ENCODE assay signal across 10 mouse cellular contexts in the genomic region with DNA sequence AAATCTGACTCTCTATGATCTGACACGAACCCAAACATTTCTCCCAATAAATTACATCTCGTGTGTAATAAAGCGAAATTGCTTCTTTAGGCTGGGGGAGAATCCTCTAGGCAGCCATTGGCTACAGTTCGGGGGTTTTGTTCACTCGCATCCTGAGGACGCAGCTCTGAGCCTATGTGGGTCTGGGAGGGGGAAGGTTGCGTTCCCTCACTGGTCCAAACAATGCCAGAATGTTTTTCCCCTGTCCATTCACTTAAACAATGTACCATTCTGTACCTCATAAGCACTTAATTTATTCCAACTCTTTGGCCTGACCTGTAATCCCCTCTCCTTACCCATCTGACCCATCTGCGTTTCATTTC.
DNase-seq lines count a peak whose midpoint lies in the region; ATAC-seq lines count a peak whose summit lies in the region.
"Had no signal": no experiment of that assay in that cellular context is flagged by ENCODE, and none has a peak within 500 bp of the region (broad histone marks: within the 10 kb centered on the region; RNA-seq: fewer than 3 reads in every experiment).

No protein-coding gene starts in this region.

- peaks cover 8 to 14% of the 10 kb centered on the region in 2 experiments for H3K4me1 ChIP-seq in heart, embryonic 14.5 days (ENCODE audit: control insufficient read depth in 2 of 2, insufficient read depth in 2 of 2, low read length in 2 of 2)
- peaks cover 25% of the 10 kb centered on the region for H3K4me1 ChIP-seq in embryonic facial prominence, embryonic 13.5 days
- peaks cover 24% of the 10 kb centered on the region; the same call in 1 of the 2 replicates for H3K4me1 ChIP-seq in hindbrain, embryonic 13.5 days (replicated peaks)
- H3K4me1 ChIP-seq in midbrain, embryonic 14.5 days (ENCODE audit: control insufficient read depth, insufficient read depth, low read length) = no peaks in the 10 kb centered on the region; the same call in 1 of the 2 replicates

- H3K9me3 ChIP-seq in heart, embryonic 14.5 days (ENCODE audit: control insufficient read depth, low read length) = no peaks in the 10 kb centered on the region
- no peaks in the 10 kb centered on the region for H3K9me3 ChIP-seq in embryonic facial prominence, embryonic 13.5 days
- H3K9me3 ChIP-seq in hindbrain, embryonic 13.5 days = no peaks in the 10 kb centered on the region
- no peaks in the 10 kb centered on the region for H3K9me3 ChIP-seq in midbrain, embryonic 14.5 days (ENCODE audit: control insufficient read depth, low read length)

- no peaks in the 10 kb centered on the region for H3K27me3 ChIP-seq in heart, embryonic 14.5 days (ENCODE audit: control insufficient read depth, insufficient read depth, low read length)
- H3K27me3 ChIP-seq in embryonic facial prominence, embryonic 13.5 days = no peaks in the 10 kb centered on the region
- H3K27me3 ChIP-seq in hindbrain, embryonic 13.5 days = no peaks in the 10 kb centered on the region
- no peaks in the 10 kb centered on the region for H3K27me3 ChIP-seq in midbrain, embryonic 14.5 days (ENCODE audit: control insufficient read depth, insufficient read depth, low read length)

- intact Hi-C loops in heart, postnatal 25 days (cut with DNase I) = no loop called here

- H3K9ac ChIP-seq in heart, embryonic 14.5 days (ENCODE audit: low read length) = no peak overlapping the region
- H3K9ac ChIP-seq in embryonic facial prominence, embryonic 13.5 days = no peak overlapping the region
- H3K9ac ChIP-seq in hindbrain, embryonic 13.5 days = no peak overlapping the region
- no peak overlapping the region for H3K9ac ChIP-seq in midbrain, embryonic 14.5 days (replicated peaks; ENCODE audit: low read length)
- H3K9ac ChIP-seq: lung, embryonic 14.5 days had no signal

- no peaks in the 10 kb centered on the region for H3K36me3 ChIP-seq in heart, embryonic 14.5 days (ENCODE audit: control insufficient read depth, insufficient read depth, low read length)
- H3K36me3 ChIP-seq in embryonic facial prominence, embryonic 13.5 days = no peaks in the 10 kb centered on the region
- H3K36me3 ChIP-seq in hindbrain, embryonic 13.5 days = no peaks in the 10 kb centered on the region
- H3K36me3 ChIP-seq in midbrain, embryonic 14.5 days (ENCODE audit: control insufficient read depth, insufficient read depth, low read length) = no peaks in the 10 kb centered on the region

- no peak for DNase-seq in heart, postnatal 25 days (ENCODE audit: low spot score)
- no peak for DNase-seq in midbrain, embryonic 14.5 days
- DNase-seq in right cerebral cortex, postnatal 25 days = no peak
- DNase-seq in kidney, adult 8-10 months = no peak
- no peak for DNase-seq in layer of hippocampus, postnatal 36 days
- DNase-seq: gastrocnemius, postnatal 25 days had no signal

- ATAC-seq in heart, embryonic 14.5 days (ENCODE audit: insufficient number of reproducible peaks, insufficient read depth, low FRiP score, low read depth) = no peak
- no peak for ATAC-seq in embryonic facial prominence, embryonic 13.5 days (ENCODE audit: insufficient number of reproducible peaks, insufficient read depth, low FRiP score, low TSS enrichment, low read depth)
- ATAC-seq in hindbrain, embryonic 13.5 days (ENCODE audit: low FRiP score) = peak; percentile 71
- ATAC-seq in midbrain, embryonic 14.5 days (ENCODE audit: low FRiP score, low TSS enrichment) = no peak; the same call in 1 of the 2 replicates

- no peak overlapping the region for H3K4me3 ChIP-seq in heart, embryonic 14.5 days (ENCODE audit: control insufficient read depth in 1 of 2, insufficient read depth in 1 of 2, low read depth in 1 of 2, low read length in 2 of 2)
- no peak overlapping the region for H3K4me3 ChIP-seq in embryonic facial prominence, embryonic 13.5 days
- H3K4me3 ChIP-seq in hindbrain, embryonic 13.5 days = no peak overlapping the region
- no peak overlapping the region for H3K4me3 ChIP-seq in midbrain, embryonic 14.5 days (replicated peaks; ENCODE audit: low read depth, low read length)

- H3K4me2 ChIP-seq in heart, embryonic 14.5 days (ENCODE audit: low read length) = no peak overlapping the region
- H3K4me2 ChIP-seq in embryonic facial prominence, embryonic 13.5 days = peak overlapping the region; percentile 24; the same call in 1 of the 2 replicates
- H3K4me2 ChIP-seq in hindbrain, embryonic 13.5 days = no peak overlapping the region
- H3K4me2 ChIP-seq in midbrain, embryonic 14.5 days (ENCODE audit: low read length) = no peak overlapping the region
- H3K4me2 ChIP-seq: lung, embryonic 14.5 days had no signal

- peak overlapping the region; percentile 18 to 34; a peak in 2 of 4 replicates for H3K27ac ChIP-seq in heart, embryonic 14.5 days (replicated peaks in 1 of 2; ENCODE audit: control insufficient read depth in 1 of 2, insufficient read depth in 1 of 2, low read depth in 2 of 2, low read length in 2 of 2)
- H3K27ac ChIP-seq in embryonic facial prominence, embryonic 13.5 days = peak overlapping the region; percentile 66
- H3K27ac ChIP-seq in hindbrain, embryonic 13.5 days = peak overlapping the region; percentile 77
- peak overlapping the region; percentile 65; the same call in 1 of the 2 replicates for H3K27ac ChIP-seq in midbrain, embryonic 14.5 days (replicated peaks; ENCODE audit: low read depth, low read length)

- 94% methylated on average over 8 of the region's 8 CpGs for WGBS in heart, embryonic 14.5 days
- 40% methylated on average over 8 of the region's 8 CpGs for WGBS in embryonic facial prominence, embryonic 13.5 days
- 55% methylated on average over 8 of the region's 8 CpGs for WGBS in hindbrain, embryonic 13.5 days
- 60% methylated on average over 8 of the region's 8 CpGs for WGBS in midbrain, embryonic 14.5 days

Comparison
In these comparisons a context has a peak if more than half of its experiments do, and no peak if none do; other contexts are left out.
1. H3K27ac ChIP-seq: peak in every context shown above with its lines; median percentile 77 in hindbrain, embryonic 13.5 days; 66 in embryonic facial prominence, embryonic 13.5 days; 65 in midbrain, embryonic 14.5 days; 26 in heart, embryonic 14.5 days.